Mouse (Mus musculus) MEL (cell line): ENCODE data around the gene Pnkp. TPM values are rescaled to one million over a fixed set of nuclear protein-coding genes. Genes with fewer than 3 reads are reported as not detected.

ENCODE experiments used
- DNase-seq: peaks from one replicate; pipeline ENCODE4 v3.0.0; 2011; ENCODE audit warnings: low read depth, low spot score
- H3K27ac ChIP-seq: 2 replicates; pipeline ENCODE4 v1.5.1; 2012; ENCODE audit warnings: low read depth, mild to moderate bottlenecking, control low read depth, low read length, moderate library complexity; ENCODE audit not compliant: control insufficient read depth
- H3K27me3 ChIP-seq, 2 experiments: fragments of 150-350 bp in 1 of 2; sonication (generic) in 1 of 2; 2 replicates each; pipeline ENCODE4 v1.6.1; 2012; ENCODE audit warnings: low read length in 2 of 2, mild to moderate bottlenecking in 2 of 2, improper control_type of control experiment in 1 of 2, moderate library complexity in 1 of 2; ENCODE audit not compliant: insufficient read depth in 2 of 2, control insufficient read depth in 1 of 2
- H3K36me3 ChIP-seq, 2 experiments: 2 replicates each; pipeline ENCODE4 v1.6.1; 2012 to 2014; ENCODE audit warnings: low read length in 2 of 2, improper control_type of control experiment in 1 of 2, inconsistent platforms in 1 of 2, mild to moderate bottlenecking in 1 of 2; ENCODE audit not compliant: insufficient read depth in 2 of 2, control insufficient read depth in 1 of 2
- H3K4me1 ChIP-seq, 2 experiments: fragments of 150-350 bp in 1 of 2; sonication (generic) in 1 of 2; 2 replicates each; pipeline ENCODE4 v1.6.1; 2012; ENCODE audit warnings: low read length in 2 of 2, improper control_type of control experiment in 1 of 2, mild to moderate bottlenecking in 1 of 2; ENCODE audit not compliant: insufficient read depth in 2 of 2, control insufficient read depth in 1 of 2
- H3K4me3 ChIP-seq, 2 experiments: fragments of 150-350 bp in 1 of 2; sonication (generic) in 1 of 2; 2 replicates each; pipeline ENCODE4 v1.5.1; 2012; ENCODE audit warnings: low read depth in 2 of 2, low read length in 2 of 2, mild to moderate bottlenecking in 2 of 2, moderate library complexity in 2 of 2, control low read depth in 1 of 2, improper control_type of control experiment in 1 of 2; ENCODE audit not compliant: control insufficient read depth in 1 of 2, insufficient read depth in 1 of 2
- H3K79me2 ChIP-seq: 2 replicates; pipeline ENCODE4 v1.6.1; 2012; ENCODE audit warnings: mild to moderate bottlenecking, low read length, moderate library complexity; ENCODE audit not compliant: control insufficient read depth, poor library complexity, insufficient read depth
- H3K9ac ChIP-seq: 2 replicates; pipeline ENCODE4 v1.6.1; 2012; ENCODE audit warnings: low read depth, mild to moderate bottlenecking, control low read depth, low read length, moderate library complexity; ENCODE audit not compliant: control insufficient read depth, poor library complexity, severe bottlenecking
- H3K9me3 ChIP-seq: fragments of 150-350 bp; sonication (generic); replicated peaks from 2 replicates; pipeline ENCODE4 v1.6.1; 2012; ENCODE audit warnings: mild to moderate bottlenecking, low read length, improper control_type of control experiment, moderate library complexity; ENCODE audit not compliant: insufficient read depth
- BHLHE40 ChIP-seq: IDR thresholded peaks from 2 replicates; pipeline ENCODE4 v1.6.1; 2012; ENCODE audit warnings: low read depth, mild to moderate bottlenecking, inconsistent platforms, low read length, improper control_type of control experiment, borderline replicate concordance
- CHD2 ChIP-seq: IDR thresholded peaks from 2 replicates; pipeline ENCODE4 v1.6.1; 2011; ENCODE audit warnings: low read length, improper control_type of control experiment
- GABPA ChIP-seq: IDR thresholded peaks from 2 replicates; pipeline ENCODE4 v1.6.1; 2012; ENCODE audit warnings: low read depth, mild to moderate bottlenecking, inconsistent platforms, low read length, improper control_type of control experiment, moderate library complexity
- GATA1 ChIP-seq: IDR thresholded peaks from 2 replicates; pipeline ENCODE4 v1.6.1; 2011; ENCODE audit warnings: low read depth, low read length, improper control_type of control experiment
- HCFC1 ChIP-seq: IDR thresholded peaks from 2 replicates; pipeline ENCODE4 v1.6.1; 2012; ENCODE audit warnings: low read depth, mild to moderate bottlenecking, inconsistent platforms, low read length, improper control_type of control experiment, moderate library complexity
- JUND ChIP-seq: IDR thresholded peaks from 2 replicates; pipeline ENCODE4 v1.6.1; 2011; ENCODE audit warnings: low read depth, mild to moderate bottlenecking, improper control_type of control experiment, low read length
- KAT2A ChIP-seq: conservative IDR thresholded peaks from 2 replicates; pipeline ENCODE4 v1.6.1; 2012; ENCODE audit warnings: low read depth, low read length, improper control_type of control experiment, inconsistent platforms
- MAFK ChIP-seq: IDR thresholded peaks from 2 replicates; pipeline ENCODE4 v1.6.1; 2011; ENCODE audit warnings: low read depth, mild to moderate bottlenecking, low read length, improper control_type of control experiment, borderline replicate concordance
- MAZ ChIP-seq: IDR thresholded peaks from 2 replicates; pipeline ENCODE4 v1.6.1; 2012; ENCODE audit warnings: low read depth, mild to moderate bottlenecking, inconsistent platforms, low read length, improper control_type of control experiment
- MXI1 ChIP-seq: IDR thresholded peaks from 2 replicates; pipeline ENCODE4 v1.6.1; 2011; ENCODE audit warnings: mild to moderate bottlenecking, low read depth, low read length, improper control_type of control experiment
- MYC ChIP-seq: IDR thresholded peaks from 2 replicates; pipeline ENCODE4 v1.6.1; 2011; ENCODE audit warnings: low read depth, mild to moderate bottlenecking, low read length, improper control_type of control experiment, moderate library complexity
- NRF1 ChIP-seq: IDR thresholded peaks from 2 replicates; pipeline ENCODE4 v1.6.1; 2014; ENCODE audit warnings: low read depth, mild to moderate bottlenecking, inconsistent platforms, low read length, improper control_type of control experiment, moderate library complexity; ENCODE audit not compliant: poor library complexity, insufficient read depth, severe bottlenecking
- SMC3 ChIP-seq: IDR thresholded peaks from 2 replicates; pipeline ENCODE4 v1.6.1; 2011; ENCODE audit warnings: low read depth, low read length, improper control_type of control experiment
- USF2 ChIP-seq, 2 experiments: IDR thresholded peaks; 2 replicates each; pipeline ENCODE4 v1.6.1; 2011 to 2012; ENCODE audit warnings: improper control_type of control experiment in 2 of 2, low read length in 2 of 2, borderline replicate concordance in 1 of 2, inconsistent platforms in 1 of 2, low read depth in 1 of 2, mild to moderate bottlenecking in 1 of 2; ENCODE audit not compliant: insufficient read depth in 1 of 2
- ZC3H11A ChIP-seq: IDR thresholded peaks from 2 replicates; pipeline ENCODE4 v1.6.1; 2012; ENCODE audit warnings: low read depth, mild to moderate bottlenecking, inconsistent platforms, low read length, improper control_type of control experiment
- polyA plus RNA-seq, 2 experiments: library from polyadenylated mRNA; stranded (reverse) in 1 of 2; unstranded in 1 of 2; fragments of >175 nt in 1 of 2; fragments of >200 nt in 1 of 2; gene quantifications; 2 replicates each; pipeline versions ENCODE4 v1.2.1 to v1.2.4; 2012; ENCODE audit warnings: low replicate concordance in 2 of 2, low read depth in 1 of 2; ENCODE audit not compliant: insufficient read length in 2 of 2, insufficient read depth in 1 of 2, missing spikeins in 1 of 2
- total RNA-seq: library from RNA; depleted of rRNA; stranded (reverse); fragments of 300-350 nt; gene quantifications from 2 replicates; pipeline ENCODE4 v1.2.3, GENCODE M21; 2012

Gene Pnkp
- total and polyA plus RNA-seq, 3 experiments, result 39.3 to 45.6 TPM; not detected in 1

- Histone ChIP-seq H3K79me2 (peaks cover 92% of the 10 kb centered on the region), H3K27ac (peak overlapping the region; percentile 94), H3K36me3 (peaks cover 19 to 61% of the 10 kb centered on the region in 2 experiments), H3K4me1 (peaks cover 39 to 56% of the 10 kb centered on the region in 2 experiments), H3K9me3 (no peaks in the 10 kb centered on the region), H3K27me3 (no peaks in the 10 kb centered on the region), H3K9ac (peak overlapping the region; percentile 97), H3K4me3 (peak overlapping the region; percentile 87 to 94)
- TF ChIP-seq GATA1, result no peak
- TF ChIP-seq MXI1, result peak; percentile 60; the same call in 1 of the 2 replicates
- no peak for DNase-seq
These were observed 37.1 kb upstream of the Pnkp start for GRCm38 (mm10) chr7:44819863-44820262.

- Histone ChIP-seq H3K9me3 (no peaks in the 10 kb centered on the region), H3K4me1 (peaks cover 39 to 51% of the 10 kb centered on the region in 2 experiments), H3K36me3 (peaks cover 19 to 57% of the 10 kb centered on the region in 2 experiments), H3K27me3 (no peaks in the 10 kb centered on the region), H3K27ac (no peak overlapping the region), H3K79me2 (peaks cover 92% of the 10 kb centered on the region), H3K9ac (peak overlapping the region; percentile 97), H3K4me3 (no peak overlapping the region)
- no peak for DNase-seq
- TF ChIP-seq MYC (no peak), MXI1 (no peak), NRF1 (no peak), ZC3H11A (no peak), USF2 (IDR thresholded peaks at IDR 0.05; ENCODE audit: borderline replicate concordance in 1 of 2, insufficient read depth in 1 of 2, low read depth in 1 of 2, low read length in 2 of 2) (no peak), MAZ (no peak), GABPA (no peak), SMC3 (no peak), HCFC1 (no peak), KAT2A (no peak), JUND (no peak), BHLHE40 (no peak), MAFK (no peak), CHD2 (no peak)
These were observed 36.4 kb upstream of the Pnkp start for GRCm38 (mm10) chr7:44820525-44820924.
